Mouse (Mus musculus) heart, adult 2 months (tissue): ENCODE measurements around the gene Ube4b.

ENCODE experiments used
- CTCF ChIP-seq: fragments of 200-600 bp; IDR thresholded peaks from 2 replicates; pipeline ENCODE4 v1.8.1; 2022; ENCODE audit warnings: antibody characterized with exemption, mild to moderate bottlenecking, moderate library complexity
- EP300 ChIP-seq: fragments of 200-500 bp; IDR thresholded peaks from 2 replicates; pipeline ENCODE4 v1.6.1; 2011; ENCODE audit warnings: low read depth, low read length, control low read depth; ENCODE audit not compliant: insufficient read depth
- POLR2A ChIP-seq: fragments of 200-500 bp; IDR thresholded peaks from 2 replicates; pipeline ENCODE4 v1.6.1; 2011; ENCODE audit warnings: mild to moderate bottlenecking, low read depth, low read length, control low read depth; ENCODE audit not compliant: insufficient read depth

GRCm38 (mm10) chr4:149319088-149319487, 107.5 kb downstream of the Ube4b start:
- TF ChIP-seq EP300 (no peak), CTCF (no peak), POLR2A (no peak)
